8 mouse cellular contexts compared by ENCODE assay signal in genomic region chr7:110122289-110122564, GRCm38 (mm10). TPM values are rescaled to one million over a fixed set of nuclear protein-coding genes. Genes with fewer than 3 reads are reported as not detected.
A peak's percentile ranks its signal among the peaks of the same experiment; 100 is the strongest.
DNase-seq lines count a peak whose midpoint lies in the region; ATAC-seq lines count a peak whose summit lies in the region.

No protein-coding gene starts in this region.

- peaks cover 13% of the 10 kb centered on the region; the same call in 1 of the 2 replicates for H3K4me1 ChIP-seq in brown adipose tissue, adult 24 weeks (ENCODE audit: control insufficient read depth, insufficient read depth, insufficient read length, low read length)

- intact Hi-C loops in left cerebral cortex, postnatal 4 days (cut with DNase I) = no loop called here

- peak; percentile 4 for ATAC-seq in granulocyte monocyte progenitor cell, adult 5-6 weeks (replicated peaks; ENCODE audit: poor library complexity, severe bottlenecking)
- ATAC-seq in megakaryocyte progenitor cell, adult 5-6 weeks (replicated peaks; ENCODE audit: poor library complexity) = peak; percentile 15

- H3K4me3 ChIP-seq in brown adipose tissue, adult 24 weeks (ENCODE audit: insufficient read depth, low read depth, low read length) = peak overlapping the region; percentile 74

- DNase-seq in left cerebral cortex, adult 11 months (ENCODE audit: low spot score) = peak; percentile 4
- no peak for DNase-seq in left cerebral cortex, postnatal 4 days
- no peak for DNase-seq in cerebellum, adult 11-12 months
- DNase-seq in embryo, embryonic 11 days = no peak
- no peak for DNase-seq in cerebellum, adult 11 months

- H3K27ac ChIP-seq in brown adipose tissue, adult 24 weeks (replicated peaks; ENCODE audit: low read depth, low read length) = peak overlapping the region; percentile 97

RNA-seq across cellular contexts. Expression of gene Wee1, which starts 0.4 kb away (rescaled TPM):
- total RNA-seq in left cerebral cortex, postnatal 4 days (2021) = 1 to 10 TPM; 4.5 to 4.8 TPM
- polyA plus RNA-seq in brown adipose tissue, adult 24 weeks (2012; ENCODE audit: insufficient read depth, insufficient read length, missing spikeins) = 3.9 and 4.2 TPM in 2 replicates
- total RNA-seq in granulocyte monocyte progenitor cell, adult 5-6 weeks (2014; fragmentation: Nextera tagmentation) = 50.6 and 50.9 TPM in 2 replicates
- 31.9 and 33.1 TPM in 2 replicates for total RNA-seq in granulocyte monocyte progenitor cell, adult 5-6 weeks (2017)
- total RNA-seq in megakaryocyte progenitor cell, adult 5-6 weeks (2015) = 74.0 and 85.9 TPM in 2 replicates
- total RNA-seq in megakaryocyte progenitor cell, adult 5-6 weeks (2017) = 28.1 and 33.9 TPM in 2 replicates

Comparison
In these comparisons a context has a peak if more than half of its experiments do, and no peak if none do; other contexts are left out.
1. RNA of gene Wee1, which starts 0.4 kb away (total RNA-seq): 28.1 to 85.9 TPM in megakaryocyte progenitor cell, adult 5-6 weeks and 31.9 to 50.9 TPM in granulocyte monocyte progenitor cell, adult 5-6 weeks; 4.5 to 4.8 TPM in left cerebral cortex, postnatal 4 days; every median in the first group is over 4 times any median in the second.